Mouse (Mus musculus) liver, postnatal 0 days (tissue): ENCODE data around the gene Kcmf1. TPM values are rescaled to one million over a fixed set of nuclear protein-coding genes. Genes with fewer than 3 reads are reported as not detected.
"Not testable (repeated sequence)": the region's sequence is repeated elsewhere in the genome, so short reads cannot be mapped to it uniquely, and the experiment has no call there.

Source experiments
- ATAC-seq: fragments of 200-750 bp; cut with Nextera tagmentation; 2 replicates; pipeline ENCODE4 v1.8.0; 2017; ENCODE audit warnings: mild to moderate bottlenecking, moderate library complexity
- DNase-seq: peaks from one replicate; pipeline ENCODE4 v3.0.0-alpha.2; 2016
- H3K27ac ChIP-seq: fragments of 300-500 bp; sonication (generic); 2 replicates; pipeline ENCODE4 v1.5.1; 2014; ENCODE audit warnings: antibody characterized with exemption, moderate library complexity, mild to moderate bottlenecking, low read depth
- H3K27me3 ChIP-seq: fragments of 300-500 bp; sonication (generic); 2 replicates; pipeline ENCODE4 v1.6.1; 2014; ENCODE audit warnings: low read length, control low read depth, mixed read lengths; ENCODE audit not compliant: insufficient read depth
- H3K36me3 ChIP-seq: fragments of 300-500 bp; sonication (generic); replicated peaks from 2 replicates; pipeline ENCODE4 v1.6.1; 2014; ENCODE audit warnings: mild to moderate bottlenecking, control low read depth, low read length, moderate library complexity, mixed read lengths; ENCODE audit not compliant: insufficient read depth
- H3K4me1 ChIP-seq: fragments of 300-500 bp; sonication (generic); 2 replicates; pipeline ENCODE4 v1.6.1; 2014; ENCODE audit warnings: antibody characterized with exemption, mild to moderate bottlenecking, control low read depth; ENCODE audit not compliant: insufficient read depth
- H3K4me2 ChIP-seq: fragments of 300-500 bp; sonication (generic); 2 replicates; pipeline ENCODE4 v1.6.1; 2014; ENCODE audit warnings: low read depth, mild to moderate bottlenecking, low read length, moderate library complexity, mixed read lengths
- H3K4me3 ChIP-seq: fragments of 300-500 bp; sonication (generic); 2 replicates; pipeline ENCODE4 v1.5.1; 2014; ENCODE audit warnings: low read depth, low read length
- H3K9ac ChIP-seq: fragments of 300-500 bp; sonication (generic); replicated peaks from 2 replicates; pipeline ENCODE4 v1.6.1; 2014; ENCODE audit warnings: mild to moderate bottlenecking, moderate library complexity
- H3K9me3 ChIP-seq: fragments of 300-500 bp; sonication (generic); 2 replicates; pipeline ENCODE4 v1.6.1; 2016; ENCODE audit warnings: mild to moderate bottlenecking, control low read depth, low read length, mixed read lengths
- CTCF ChIP-seq: sonication (generic); IDR thresholded peaks from 2 replicates; pipeline ENCODE4 v1.5.1; 2016; ENCODE audit warnings: antibody characterized with exemption, low read depth
- EP300 ChIP-seq: IDR thresholded peaks from 2 replicates; pipeline ENCODE4 v1.6.1; 2016; ENCODE audit warnings: antibody characterized with exemption, low read depth, mild to moderate bottlenecking
- WGBS: fragments of 180-500 bp; shearing (Covaris S2); extraction: QIAGEN DNeasy Blood & Tissue Kit; methylation state at CpG from one replicate; pipeline ENCODE4 v1.1.7; 2014; ENCODE audit not compliant: insufficient replicate concordance; 5-methylcytosine and 5-hydroxymethylcytosine counted together
- polyA plus RNA-seq: library from polyadenylated mRNA; unstranded; fragments of >200 nt; fragmentation: Nextera tagmentation; extraction: Ambion mirVana; gene quantifications from 2 replicates; pipeline ENCODE4 v1.2.1, GENCODE M21; 2015

The Kcmf1 gene
- polyA plus RNA-seq, 1 experiment from 2014 or later: 32.9 TPM

DNA sequence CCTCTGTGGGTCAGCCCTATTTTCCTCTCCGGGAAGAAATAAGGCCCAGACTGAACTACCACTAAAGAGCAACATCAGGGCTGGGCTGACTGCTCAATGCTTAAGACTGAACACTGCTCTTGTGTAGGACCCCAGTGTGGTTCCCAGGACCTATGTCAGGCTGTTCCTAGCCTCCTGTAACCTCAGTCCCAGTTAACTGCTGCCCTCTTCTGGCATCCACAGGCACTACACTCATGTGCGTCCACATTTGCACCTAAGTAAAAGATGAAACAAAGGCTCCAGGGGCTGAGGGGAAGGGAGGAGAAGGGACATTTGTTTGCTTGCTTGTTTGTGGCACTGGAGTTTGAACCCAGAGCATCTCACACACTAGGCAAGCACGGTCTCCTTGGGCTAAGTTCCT is 70.9 kb downstream of the Kcmf1 start:
- peak; percentile 64 for TF ChIP-seq CTCF
- no peak for TF ChIP-seq EP300
- Histone ChIP-seq H3K9ac (no peak overlapping the region), H3K27me3 (0 out of 2 replicates have a peak, but pooled peaks cover 3% of the 10 kb centered on the region), H3K27ac (no peak overlapping the region), H3K4me3 (no peak overlapping the region), H3K4me2 (no peak overlapping the region), H3K9me3 (no peaks in the 10 kb centered on the region), H3K4me1 (no peaks in the 10 kb centered on the region; the same call in 1 of the 2 replicates), H3K36me3 (no peaks in the 10 kb centered on the region)
- ATAC-seq: no peak
- WGBS: 79% methylated on average over 3 of the region's 3 CpGs
- DNase-seq: peak; percentile 36

DNA sequence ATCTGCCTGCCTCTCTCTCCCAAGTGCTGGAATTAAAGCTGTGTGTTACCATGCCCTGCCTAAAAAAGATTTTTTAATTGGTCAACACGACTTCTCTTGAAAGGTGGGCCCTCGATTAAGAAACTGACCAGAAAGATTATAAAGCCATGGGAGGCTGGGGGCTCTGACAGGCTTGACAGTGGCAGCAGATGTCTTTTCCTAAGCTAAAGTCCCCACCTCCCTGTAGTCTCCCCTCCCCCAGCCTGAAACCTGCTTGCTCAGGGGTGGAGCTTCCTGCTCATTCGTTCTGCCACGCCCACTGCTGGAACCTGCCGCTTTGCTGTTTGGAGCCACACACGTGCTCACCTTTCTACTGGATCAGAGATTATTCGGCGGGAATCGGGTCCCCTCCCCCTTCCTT is 71.7 kb downstream of the Kcmf1 start:
- H3K4me1 ChIP-seq: not testable (repeated sequence)

DNA sequence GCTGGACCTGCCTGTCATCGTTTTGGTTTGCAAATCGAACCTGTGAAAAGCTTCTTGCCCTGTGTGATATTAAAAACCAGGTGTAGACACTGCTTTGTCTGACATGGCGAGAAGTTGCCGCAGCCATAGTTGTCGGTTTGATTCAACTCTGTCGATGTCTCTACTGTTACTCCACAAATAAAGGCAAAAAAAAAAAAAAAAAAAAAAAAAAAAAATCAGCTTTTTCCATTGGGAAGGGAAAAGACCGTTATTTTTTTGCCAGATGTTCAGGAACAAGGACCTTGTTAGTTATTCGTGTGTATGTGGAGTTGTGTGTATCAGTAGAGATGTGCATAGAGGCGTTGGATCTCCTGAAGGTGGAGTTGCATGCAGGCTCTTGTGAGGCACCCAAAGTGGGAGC is 74.0 kb downstream of the Kcmf1 start:
- H3K9me3 ChIP-seq: no peaks in the 10 kb centered on the region
- WGBS: 48% methylated on average over 9 of the region's 9 CpGs
- H3K4me1 ChIP-seq: no peaks in the 10 kb centered on the region; the same call in 1 of the 2 replicates
- H3K4me3 ChIP-seq: no peak overlapping the region
- no peaks in the 10 kb centered on the region for H3K36me3 ChIP-seq
- no peak for TF ChIP-seq CTCF
- no peak for TF ChIP-seq EP300
- no peak overlapping the region for H3K4me2 ChIP-seq
- DNase-seq: no peak
- H3K27me3 ChIP-seq: 0 out of 2 replicates have a peak, but pooled peaks cover 3% of the 10 kb centered on the region
- ATAC-seq: no peak
- no peak overlapping the region for H3K27ac ChIP-seq
- no peak overlapping the region for H3K9ac ChIP-seq

More for the DNA sequence above, 71.7 kb downstream of the Kcmf1 start:
- DNase-seq, H3K9ac ChIP-seq, H3K9me3 ChIP-seq, ATAC-seq, H3K27me3 ChIP-seq, H3K36me3 ChIP-seq, H3K4me2 ChIP-seq, H3K27ac ChIP-seq, H3K4me3 ChIP-seq: not testable (repeated sequence)
- 13% methylated on average over 7 of the region's 9 CpGs for WGBS

DNA sequence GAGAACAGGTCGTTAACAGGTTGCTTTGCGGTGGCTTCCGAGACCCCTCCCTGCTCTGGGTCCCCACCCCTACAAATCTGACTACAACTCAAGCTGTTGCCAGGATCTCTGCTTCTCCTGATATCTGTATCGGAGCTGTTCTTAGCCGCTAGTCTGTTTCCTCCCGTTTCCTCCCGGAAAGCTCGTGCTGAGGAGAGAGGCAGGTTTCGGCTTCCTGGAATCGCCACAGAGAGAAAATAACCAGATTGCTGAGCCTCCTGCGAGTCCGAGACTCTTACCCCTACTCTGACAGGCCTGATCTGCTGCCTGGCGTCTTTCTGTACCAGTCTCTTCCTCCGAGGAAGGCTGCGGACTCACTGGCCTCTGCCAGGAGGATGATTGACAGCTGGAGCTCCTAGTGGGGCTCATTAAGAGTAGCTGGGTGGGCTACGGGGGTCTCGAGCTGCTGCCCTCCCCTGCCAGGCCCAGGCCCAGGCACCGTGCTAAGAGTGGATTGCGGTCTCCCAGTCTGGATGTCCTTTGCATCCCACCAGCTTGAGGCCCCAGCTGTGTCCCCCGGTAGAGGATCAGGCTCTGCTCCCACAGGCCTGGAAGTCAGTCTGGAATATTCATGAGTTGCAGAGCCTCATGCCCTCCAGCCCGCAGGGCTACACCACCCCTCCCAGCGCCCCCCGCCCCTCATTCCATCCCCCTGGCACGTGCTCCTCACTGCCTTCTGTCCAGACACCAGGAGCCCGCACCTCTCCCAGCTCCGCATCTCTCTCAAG is 74.6 kb downstream of the Kcmf1 start:
- 15% methylated on average over 26 of the region's 26 CpGs for WGBS
- Histone ChIP-seq H3K36me3 (no peaks in the 10 kb centered on the region), H3K9ac (peak overlapping the region; percentile 59; the same call in 1 of the 2 replicates), H3K4me3 (peak overlapping the region; percentile 20), H3K27ac (peak overlapping the region; percentile 29; the same call in 1 of the 2 replicates), H3K9me3 (no peaks in the 10 kb centered on the region), H3K4me2 (peak overlapping the region; percentile 62), H3K4me1 (no peaks in the 10 kb centered on the region; the same call in 1 of the 2 replicates), H3K27me3 (0 out of 2 replicates have a peak, but pooled peaks cover 3% of the 10 kb centered on the region)
- ATAC-seq (0 out of 2 replicates have a peak, but pooled peaks have one; percentile 29), DNase-seq (no peak)
- TF ChIP-seq EP300 (no peak), CTCF (no peak)

DNA sequence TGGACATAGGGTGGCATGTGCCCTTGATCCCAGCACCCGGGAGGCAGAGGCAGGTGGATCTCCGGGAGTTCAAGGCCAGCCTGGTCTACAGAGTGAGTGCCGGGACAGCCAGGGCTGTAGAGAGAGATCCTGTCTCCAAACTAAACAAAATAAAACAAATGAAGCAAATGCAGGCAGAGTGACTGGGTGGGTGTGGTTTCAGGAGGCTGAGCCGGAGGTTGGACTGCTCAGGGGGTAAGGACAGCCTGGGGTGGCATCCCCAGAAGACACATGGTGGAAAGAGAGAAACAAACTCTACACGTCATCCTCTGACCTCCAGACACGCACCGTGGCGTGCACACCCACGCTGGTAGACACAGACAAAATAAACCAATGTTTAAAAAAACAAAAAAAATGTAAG is 86.3 kb downstream of the Kcmf1 start:
- WGBS: 69% methylated on average over 9 of the region's 9 CpGs
- Histone ChIP-seq H3K27ac (no peak overlapping the region), H3K27me3 (no peaks in the 10 kb centered on the region), H3K4me2 (no peak overlapping the region), H3K9ac (no peak overlapping the region), H3K4me1 (peaks cover 6% of the 10 kb centered on the region; the same call in 1 of the 2 replicates), H3K36me3 (no peaks in the 10 kb centered on the region), H3K4me3 (no peak overlapping the region), H3K9me3 (no peaks in the 10 kb centered on the region)
- ATAC-seq: no peak
- no peak for DNase-seq
- TF ChIP-seq EP300 (no peak), CTCF (no peak)

DNA sequence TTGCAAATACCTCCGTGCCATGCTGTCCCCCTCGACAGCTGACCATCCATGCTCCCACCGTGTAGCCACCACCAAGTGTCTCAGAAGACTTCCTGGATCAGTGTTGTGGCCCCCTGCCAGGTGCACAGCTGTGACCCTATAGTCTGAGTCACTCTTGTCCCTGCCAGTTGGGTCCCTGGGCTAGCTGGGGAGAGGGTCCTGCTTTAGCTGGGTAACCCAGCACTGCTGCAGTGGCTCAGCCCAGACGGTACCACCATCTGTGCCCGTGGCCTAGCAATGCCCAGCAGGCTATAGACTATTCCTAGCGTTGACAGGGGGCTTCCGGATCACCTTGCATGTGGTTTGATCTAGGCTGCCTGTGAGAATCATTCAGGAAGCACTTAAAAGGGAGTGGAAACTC is 89.5 kb downstream of the Kcmf1 start:
- no peaks in the 10 kb centered on the region for H3K9me3 ChIP-seq
- TF ChIP-seq EP300 (no peak), CTCF (no peak)
- H3K4me3 ChIP-seq: no peak overlapping the region
- H3K4me2 ChIP-seq: no peak overlapping the region
- H3K36me3 ChIP-seq: no peaks in the 10 kb centered on the region
- H3K27me3 ChIP-seq: no peaks in the 10 kb centered on the region
- peak overlapping the region; percentile 87 for H3K27ac ChIP-seq
- H3K4me1 ChIP-seq: peaks cover 6% of the 10 kb centered on the region; the same call in 1 of the 2 replicates
- H3K9ac ChIP-seq: no peak overlapping the region
- no peak for DNase-seq
- ATAC-seq: peak; percentile 45
- 46% methylated on average over 7 of the region's 7 CpGs for WGBS
